Mouse (Mus musculus): Measurements from ENCODE around the gene Frmd5.

The Frmd5 gene

DNA sequence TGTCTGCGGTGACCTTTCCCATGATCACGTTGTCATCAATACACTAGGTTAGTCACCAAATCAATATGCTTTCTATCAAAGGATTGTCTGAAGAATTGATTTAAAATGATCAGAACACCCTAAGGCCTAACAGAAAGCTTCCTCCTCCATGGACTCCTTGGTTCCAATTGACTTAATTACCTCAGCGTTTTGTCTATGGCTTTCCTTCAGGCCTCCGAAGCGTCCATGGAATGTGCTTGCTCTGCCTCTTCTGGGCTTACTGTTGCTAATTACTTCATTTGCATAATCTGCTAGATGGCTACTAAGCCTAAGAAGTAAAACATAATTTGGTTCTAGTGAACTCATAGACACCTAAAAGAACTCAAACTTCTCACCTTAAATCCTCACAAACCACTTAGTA lies 42.0 kb downstream of the Frmd5 start:
- no peak for DNase-seq (ENCODE audit: inconsistent age in 2 of 2, low spot score in 1 of 2)

- DNase-seq (ENCODE audit: inconsistent age in 2 of 2, low spot score in 1 of 2): peak; percentile 43 to 84
These were observed 45.0 kb downstream of the Frmd5 start for GRCm38 (mm10) chr2:121761861-121762260.

DNA sequence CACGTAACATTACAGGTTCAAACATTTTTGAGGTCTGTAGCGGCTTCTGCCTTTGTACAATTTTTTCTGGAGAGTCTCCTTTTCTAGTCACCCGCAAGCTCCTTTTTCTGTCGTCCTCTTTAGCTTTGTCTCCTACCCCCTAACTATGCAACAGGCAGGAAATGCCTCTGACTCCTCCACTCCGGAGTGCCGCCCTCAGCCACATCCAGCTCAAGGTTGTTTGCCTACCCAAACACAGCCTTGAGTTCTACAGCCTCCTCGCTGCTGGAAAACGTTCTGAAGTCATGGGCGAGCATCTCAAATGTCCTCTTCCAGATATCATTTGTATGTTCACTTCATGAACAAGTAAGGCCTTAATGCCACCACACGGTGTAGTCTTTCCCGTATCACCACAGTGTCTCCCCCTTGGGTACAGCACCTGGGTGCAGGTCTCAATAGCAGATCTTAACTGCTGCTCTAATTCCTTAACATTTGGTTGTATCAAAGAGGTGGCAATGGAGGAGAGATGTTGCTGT lies 45.5 kb downstream of the Frmd5 start:
- DNase-seq (ENCODE audit: inconsistent age in 2 of 2, low spot score in 1 of 2): peak; percentile 67 to 81

DNA sequence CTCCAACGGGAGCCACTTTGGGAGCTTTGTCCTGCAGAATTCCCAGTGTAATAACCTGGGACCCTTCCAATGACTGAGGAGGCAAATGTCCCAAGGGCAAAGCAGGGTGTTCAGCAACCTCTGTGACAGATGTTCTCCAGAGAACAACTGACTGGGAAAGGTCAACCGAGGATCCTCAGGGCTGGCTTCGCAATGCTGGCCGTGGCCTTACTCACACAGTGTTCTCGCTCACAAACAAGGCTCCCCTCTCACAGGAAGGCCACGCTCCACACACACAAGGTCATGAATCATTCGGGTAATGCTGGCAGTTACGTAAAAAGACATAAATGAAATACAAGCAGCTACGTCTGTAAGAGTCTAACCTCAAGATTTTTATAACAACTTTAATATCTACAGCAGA lies 46.2 kb downstream of the Frmd5 start:
- DNase-seq (ENCODE audit: inconsistent age in 2 of 2, low spot score in 1 of 2): peak; percentile 91 to 93

DNA sequence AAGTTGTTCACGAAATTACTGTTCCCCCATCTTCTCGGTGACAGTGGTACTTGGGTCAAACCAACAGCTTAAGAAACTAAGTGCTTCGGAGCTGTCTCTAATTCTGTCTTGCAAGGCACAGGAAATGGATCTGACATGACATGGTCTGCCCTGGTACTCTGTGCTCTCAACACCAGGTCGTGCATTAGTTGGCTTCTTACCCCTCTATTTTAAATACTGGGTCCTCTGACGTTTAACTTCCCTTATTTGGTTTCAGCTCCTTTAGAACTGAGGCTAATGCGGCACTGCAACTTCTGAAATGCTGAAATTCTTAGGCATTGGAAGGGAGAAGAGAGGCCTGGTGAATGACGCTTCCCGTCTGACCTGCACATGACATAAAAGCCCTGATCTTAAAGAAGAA lies 48.6 kb downstream of the Frmd5 start:
- no peak for DNase-seq (ENCODE audit: inconsistent age in 2 of 2, low spot score in 1 of 2)

DNA sequence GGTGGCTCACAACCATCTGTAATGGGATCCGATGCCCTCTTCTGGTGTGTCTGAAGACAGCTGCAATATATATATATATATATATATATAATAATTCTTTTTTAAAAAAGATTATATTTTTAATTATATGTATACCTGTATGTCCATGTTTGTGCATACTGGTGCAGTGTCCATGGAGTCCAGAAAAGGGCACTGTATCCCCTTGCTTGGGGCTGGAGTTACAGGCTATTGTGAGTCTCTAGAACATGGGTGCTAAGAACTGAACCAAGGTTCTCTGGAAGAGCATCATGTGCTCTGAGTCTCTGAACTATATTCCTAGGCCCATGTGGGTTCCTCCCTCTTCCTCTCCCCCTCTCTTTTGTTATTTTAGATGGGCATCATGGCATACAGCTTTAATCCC lies 50.6 kb downstream of the Frmd5 start:
- DNase-seq (ENCODE audit: inconsistent age in 2 of 2, low spot score in 1 of 2): no peak

- peak in 1 of 2 experiments; percentile 60 for DNase-seq (ENCODE audit: inconsistent age in 2 of 2, low spot score in 1 of 2)
These were observed 51.8 kb downstream of the Frmd5 start for GRCm38 (mm10) chr2:121755056-121755455.

GRCm38 (mm10) chr2:121750121-121750520 lies 56.8 kb downstream of the Frmd5 start:
- no peak for DNase-seq (ENCODE audit: inconsistent age in 2 of 2, low spot score in 1 of 2)

DNA sequence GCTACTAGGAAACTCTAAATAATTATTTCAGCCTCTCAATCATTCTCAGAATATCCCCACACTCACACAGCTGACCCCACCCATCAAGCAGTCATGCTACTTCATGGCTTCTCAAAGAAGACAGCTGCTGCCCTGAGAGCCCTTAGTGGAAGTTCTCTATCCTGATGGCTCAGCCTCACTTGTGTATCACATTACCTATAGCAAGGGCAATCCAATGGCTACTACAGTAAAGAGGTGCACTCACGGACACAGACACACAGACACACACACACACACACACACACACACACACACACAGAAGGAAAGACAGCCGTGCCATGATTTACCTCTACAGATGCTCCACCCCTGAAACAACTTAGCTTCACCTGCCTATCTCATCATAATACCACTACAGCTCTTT lies 65.7 kb downstream of the Frmd5 start:
- DNase-seq (ENCODE audit: inconsistent age in 2 of 2, low spot score in 1 of 2): no peak

DNA sequence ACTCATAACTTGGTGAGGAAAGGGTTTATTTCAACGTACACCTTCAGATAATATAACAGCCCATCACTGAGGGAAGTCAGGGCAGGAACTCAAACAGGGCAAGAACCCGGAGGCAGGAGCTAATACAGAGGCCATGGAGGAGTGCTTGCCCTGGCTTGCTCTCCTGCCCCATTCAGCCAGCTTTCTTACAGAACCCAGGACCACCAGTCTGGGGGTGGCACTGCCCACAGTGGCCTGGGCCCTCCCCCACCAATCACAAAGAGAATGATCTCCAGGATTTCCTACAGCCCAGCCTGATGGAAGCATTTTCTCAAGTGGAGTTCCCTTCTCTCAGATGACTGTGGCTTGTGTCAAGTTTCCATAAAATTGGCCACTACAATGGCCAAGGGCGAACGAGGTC lies 67.5 kb downstream of the Frmd5 start:
- DNase-seq (ENCODE audit: inconsistent age in 2 of 2, low spot score in 1 of 2): no peak

- DNase-seq (ENCODE audit: inconsistent age in 2 of 2, low spot score in 1 of 2): no peak
These were observed 73.5 kb downstream of the Frmd5 start for GRCm38 (mm10) chr2:121733426-121733825.

DNA sequence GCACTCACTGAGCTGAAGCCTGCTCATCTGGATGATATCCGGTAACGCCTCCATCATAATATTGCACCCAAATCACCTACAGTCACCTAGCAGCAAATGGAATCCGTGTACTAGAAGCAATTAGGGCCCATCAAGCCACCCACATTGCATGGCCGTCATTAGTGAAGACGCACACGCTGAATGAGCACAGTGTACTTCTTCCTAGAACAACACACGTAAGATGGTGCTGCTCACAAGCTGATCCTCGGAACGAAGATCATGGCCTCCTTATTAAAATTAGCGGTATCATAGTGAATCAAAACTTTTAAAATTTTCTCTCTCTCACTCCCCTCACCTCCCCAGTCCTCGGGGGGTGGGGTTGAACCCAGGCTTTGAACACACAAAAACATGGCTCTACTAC lies 76.4 kb downstream of the Frmd5 start:
- DNase-seq (ENCODE audit: inconsistent age in 2 of 2, low spot score in 1 of 2): no peak

- no peak for DNase-seq (ENCODE audit: inconsistent age in 2 of 2, low spot score in 1 of 2)
These were observed 77.8 kb downstream of the Frmd5 start for GRCm38 (mm10) chr2:121728907-121729575.

DNA sequence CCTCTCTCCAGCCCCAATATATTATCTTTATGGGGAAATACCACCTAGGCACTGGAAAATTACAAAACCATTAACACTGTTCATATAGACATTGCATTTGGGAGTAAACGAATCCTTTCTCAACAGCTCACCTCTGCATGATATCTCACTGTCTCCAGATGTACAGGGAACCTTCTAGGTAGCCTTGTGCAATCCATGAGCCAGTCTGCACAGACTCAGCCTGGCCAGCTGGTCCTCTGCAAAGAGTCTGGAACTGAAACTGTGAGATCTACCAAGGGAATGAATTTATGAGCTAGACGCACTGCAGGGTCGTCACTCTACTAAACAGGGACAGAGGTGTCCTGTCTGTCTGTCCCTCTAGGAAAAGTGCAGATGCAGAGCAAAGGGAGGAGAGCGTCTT lies 82.0 kb downstream of the Frmd5 start:
- DNase-seq (ENCODE audit: inconsistent age in 2 of 2, low spot score in 1 of 2): no peak

DNA sequence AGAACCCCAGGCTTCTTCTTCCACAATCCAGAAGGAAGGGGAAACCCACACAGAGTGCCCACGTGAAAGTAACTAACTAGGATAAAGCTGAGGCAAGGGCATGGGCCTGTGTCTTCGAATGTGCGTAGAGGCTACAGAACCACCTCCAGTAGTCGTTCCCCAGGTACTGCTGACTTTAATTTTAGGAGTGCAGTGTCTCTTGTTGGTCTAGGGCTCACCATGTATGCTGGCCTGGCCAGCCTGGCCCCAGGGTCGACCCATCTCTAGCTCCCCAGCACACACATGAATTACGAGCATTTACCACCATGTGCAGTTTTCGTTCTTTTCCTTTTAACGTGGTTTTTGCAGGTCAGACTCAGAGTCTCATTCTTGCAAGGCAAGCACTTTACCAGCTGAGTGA lies 83.1 kb downstream of the Frmd5 start:
- no peak for DNase-seq (ENCODE audit: inconsistent age in 2 of 2, low spot score in 1 of 2)

DNA sequence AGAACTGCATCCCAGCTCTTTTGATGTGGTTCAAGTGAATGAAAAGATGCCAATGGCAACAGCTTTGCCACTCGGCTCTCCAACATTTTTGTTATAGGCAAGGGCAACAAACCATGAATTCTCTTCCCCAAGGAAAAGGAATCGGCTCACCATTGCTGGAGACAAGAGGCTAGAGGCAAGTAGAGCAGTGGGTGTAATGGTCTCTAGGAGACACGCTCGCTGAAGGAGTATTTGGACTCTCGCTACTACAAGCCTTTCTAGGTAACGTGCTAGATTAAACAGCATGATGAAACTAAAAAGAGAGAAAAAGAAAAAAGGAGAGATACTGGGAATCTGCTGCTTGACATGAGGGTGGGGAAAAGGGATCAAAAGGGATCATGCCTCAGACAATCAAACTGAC lies 87.9 kb downstream of the Frmd5 start:
- no peak for DNase-seq (ENCODE audit: inconsistent age in 2 of 2, low spot score in 1 of 2)

DNA sequence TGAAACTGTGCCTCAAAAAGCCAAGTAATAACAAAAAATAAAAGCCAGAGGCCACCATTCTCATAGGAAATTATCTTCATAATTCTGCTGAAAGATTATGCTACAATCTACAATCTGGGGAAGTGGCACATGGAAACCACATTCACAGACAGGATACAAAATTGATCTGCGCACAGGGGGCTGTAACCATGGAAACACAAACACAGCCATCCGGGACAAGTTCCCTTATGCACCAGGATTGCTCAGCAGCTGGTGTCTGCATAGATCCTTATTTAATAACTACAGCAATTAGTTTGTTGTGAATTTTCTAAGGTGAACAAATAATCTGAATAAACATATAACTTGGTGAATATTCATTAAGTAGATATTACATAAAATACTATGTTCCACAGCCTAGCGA lies 89.8 kb downstream of the Frmd5 start:
- DNase-seq (ENCODE audit: inconsistent age in 2 of 2, low spot score in 1 of 2): no peak

DNA sequence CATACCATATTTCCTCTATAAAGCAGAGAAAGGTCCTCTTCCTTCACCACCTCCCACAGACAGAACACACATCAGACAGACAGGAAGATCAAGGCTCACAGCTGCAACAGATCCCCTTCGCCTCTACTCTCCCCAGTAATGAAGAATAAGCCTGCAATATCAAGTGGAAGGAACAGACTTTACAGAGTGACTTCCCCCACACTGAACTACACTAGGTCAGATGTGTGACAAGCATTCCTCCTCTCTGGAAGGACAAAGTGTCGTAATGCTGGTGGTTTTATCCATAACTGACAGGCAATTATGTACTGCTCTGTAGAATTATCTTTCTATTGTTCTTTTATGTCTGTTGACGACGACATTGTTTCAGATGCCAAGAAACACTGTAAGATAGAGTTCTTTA lies 93.3 kb downstream of the Frmd5 start:
- no peak for DNase-seq (ENCODE audit: inconsistent age in 2 of 2, low spot score in 1 of 2)

DNA sequence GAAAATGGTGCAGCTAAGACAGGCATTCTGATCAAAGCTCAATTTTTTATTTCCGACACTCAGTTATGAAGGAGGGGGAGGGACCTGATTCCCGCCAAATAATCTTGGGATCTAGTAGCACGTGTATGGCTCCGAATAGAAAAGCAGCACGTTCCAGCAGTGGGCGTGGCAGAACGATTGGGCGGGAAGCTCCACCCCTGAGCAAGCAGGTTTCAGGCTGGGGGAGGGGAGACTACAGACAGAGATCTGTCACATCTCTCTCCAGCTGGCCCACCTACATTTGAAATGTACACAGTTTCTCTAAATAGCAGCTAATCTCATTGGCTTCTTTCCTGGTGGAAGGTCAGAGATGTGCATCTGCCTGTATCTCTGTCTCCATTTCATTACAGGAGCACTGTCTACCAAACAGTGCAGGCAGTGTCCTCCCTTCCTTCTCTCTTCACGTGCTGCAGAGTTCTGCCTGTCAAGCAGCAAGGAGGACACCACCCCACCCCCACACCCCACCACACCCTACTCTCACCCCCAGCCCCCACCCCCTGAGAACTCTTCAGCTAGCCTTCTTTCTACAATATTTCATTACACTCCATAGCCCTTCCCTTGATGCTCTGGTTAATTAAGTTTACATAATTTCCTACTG lies 95.0 kb downstream of the Frmd5 start:
- no peak for DNase-seq (ENCODE audit: inconsistent age in 2 of 2, low spot score in 1 of 2)

DNA sequence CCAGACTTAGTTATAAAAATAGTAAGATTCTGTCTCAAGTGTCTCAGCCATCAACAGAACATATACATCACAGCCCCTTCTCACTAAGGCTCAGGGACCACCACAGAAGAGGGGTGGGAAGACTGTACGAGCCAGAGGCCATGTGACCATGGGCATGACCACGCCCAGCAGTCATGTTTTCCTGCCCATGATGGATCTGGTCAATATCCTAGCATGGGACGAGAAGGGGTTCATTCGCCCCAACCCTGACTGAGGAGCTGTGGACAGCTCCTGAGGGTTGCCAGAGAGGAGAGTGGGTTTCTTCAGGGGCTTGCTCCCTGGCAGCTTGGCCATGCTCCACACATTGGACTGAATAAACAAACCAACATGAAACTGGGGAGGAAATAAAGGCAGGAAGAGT lies 97.8 kb downstream of the Frmd5 start:
- DNase-seq (ENCODE audit: inconsistent age in 2 of 2, low spot score in 1 of 2): no peak

GRCm38 (mm10) chr2:121707461-121707860 lies 99.4 kb downstream of the Frmd5 start:
- DNase-seq (ENCODE audit: inconsistent age in 2 of 2, low spot score in 1 of 2): no peak

DNA sequence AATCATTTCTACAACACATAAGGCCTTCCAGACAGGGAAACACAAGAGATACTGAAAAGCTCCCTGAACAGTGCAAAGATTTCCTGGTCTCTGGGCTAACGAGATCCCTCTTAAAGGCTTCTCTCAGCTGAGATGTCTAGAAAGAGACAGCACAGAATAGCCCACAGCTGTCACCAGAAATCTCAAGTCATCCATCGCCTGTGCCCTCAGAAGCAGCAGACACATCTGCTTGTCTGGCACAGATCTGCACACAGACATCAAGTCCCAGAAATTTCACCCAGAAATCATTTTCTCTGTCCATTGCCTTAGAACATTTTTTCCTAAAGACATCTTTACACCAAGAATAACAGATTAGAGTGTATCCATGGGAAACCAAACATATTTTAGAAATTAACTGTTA lies 101.1 kb downstream of the Frmd5 start:
- no peak for DNase-seq (ENCODE audit: inconsistent age in 2 of 2, low spot score in 1 of 2)

DNA sequence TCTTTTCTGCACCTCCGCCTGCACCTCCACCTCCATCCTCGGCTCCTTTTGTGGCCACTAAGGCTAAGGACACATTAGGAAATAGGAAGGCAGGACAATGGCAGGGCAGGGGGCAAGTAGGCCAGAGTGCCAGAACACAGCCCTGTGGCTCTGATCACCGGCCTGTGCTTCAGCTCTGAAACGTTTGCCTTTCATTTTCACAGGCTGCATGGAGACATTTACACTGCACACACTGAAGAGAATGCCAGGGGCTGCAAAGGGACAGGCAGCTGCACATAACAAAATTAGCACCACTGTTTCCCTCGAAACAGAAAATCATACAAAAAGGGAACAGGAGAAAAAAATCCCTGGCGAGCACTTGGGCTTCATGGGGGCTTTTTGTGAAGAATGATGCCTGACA lies 107.6 kb downstream of the Frmd5 start:
- peak in 1 of 2 experiments; percentile 45 for DNase-seq (ENCODE audit: inconsistent age in 2 of 2, low spot score in 1 of 2)
